Mouse (Mus musculus) kidney, postnatal 10 days (tissue): ENCODE results near the gene Haus8.
"Not testable (repeated sequence)": the region's sequence is repeated elsewhere in the genome, so short reads cannot be mapped to it uniquely, and the experiment has no call there.

Source experiments
- DNase-seq: peaks from one replicate; pipeline ENCODE4 v3.0.0; 2021; ENCODE audit warnings: mixed read lengths

Gene Haus8

GRCm38 (mm10) chr8:71272286-71273150, at the start of gene Haus8, which contains the start of gene Myo9b:
Gene Haus8 (minus strand): TSS chr8:71272934.
Gene Myo9b (plus strand): TSS chr8:71272714.
- DNase-seq: peak; percentile 98

GRCm38 (mm10) chr8:71319760-71320159, 47.0 kb upstream of the Haus8 start:
- not testable (repeated sequence) for DNase-seq

- not testable (repeated sequence) for DNase-seq
These were observed 45.9 kb upstream of the Haus8 start for GRCm38 (mm10) chr8:71318610-71319009.

- no peak for DNase-seq
These were observed 43.8 kb upstream of the Haus8 start for GRCm38 (mm10) chr8:71316486-71317031.

- no peak for DNase-seq
These were observed 43.2 kb upstream of the Haus8 start for GRCm38 (mm10) chr8:71315972-71316371.

- no peak for DNase-seq
These were observed 41.2 kb upstream of the Haus8 start for GRCm38 (mm10) chr8:71313951-71314350.

- peak; percentile 56 for DNase-seq
These were observed 40.0 kb upstream of the Haus8 start for GRCm38 (mm10) chr8:71312700-71313099.

GRCm38 (mm10) chr8:71310446-71310845, 37.7 kb upstream of the Haus8 start:
- DNase-seq: no peak

- no peak for DNase-seq
These were observed 35.2 kb upstream of the Haus8 start for GRCm38 (mm10) chr8:71307913-71308312.

- no peak for DNase-seq
These were observed 34.6 kb upstream of the Haus8 start for GRCm38 (mm10) chr8:71307371-71307770.

- DNase-seq: no peak
These were observed 33.3 kb upstream of the Haus8 start for GRCm38 (mm10) chr8:71305988-71306387.

GRCm38 (mm10) chr8:71303632-71304031, 30.9 kb upstream of the Haus8 start:
- no peak for DNase-seq

- DNase-seq: no peak
These were observed 30.1 kb upstream of the Haus8 start for GRCm38 (mm10) chr8:71302788-71303187.

- DNase-seq: no peak
These were observed 27.0 kb upstream of the Haus8 start for GRCm38 (mm10) chr8:71299716-71300115.

- DNase-seq: no peak
These were observed 24.7 kb upstream of the Haus8 start for GRCm38 (mm10) chr8:71297439-71297838.

- DNase-seq: no peak
These were observed 24.1 kb upstream of the Haus8 start for GRCm38 (mm10) chr8:71296784-71297183.

GRCm38 (mm10) chr8:71296188-71296621, 23.5 kb upstream of the Haus8 start:
- DNase-seq: no peak

GRCm38 (mm10) chr8:71293930-71294329, 21.2 kb upstream of the Haus8 start:
- not testable (repeated sequence) for DNase-seq

GRCm38 (mm10) chr8:71291351-71291750, 18.6 kb upstream of the Haus8 start:
- DNase-seq: no peak

- DNase-seq: no peak
These were observed 18.2 kb upstream of the Haus8 start for GRCm38 (mm10) chr8:71290911-71291310.

GRCm38 (mm10) chr8:71290211-71290610, 17.5 kb upstream of the Haus8 start:
- no peak for DNase-seq

GRCm38 (mm10) chr8:71289098-71289497, 16.4 kb upstream of the Haus8 start:
- no peak for DNase-seq

GRCm38 (mm10) chr8:71288441-71288949, 15.8 kb upstream of the Haus8 start:
- no peak for DNase-seq

GRCm38 (mm10) chr8:71286223-71286622, 13.5 kb upstream of the Haus8 start:
- DNase-seq: not testable (repeated sequence)
